In genomic region chr11:119331970-119332369, GRCm38 (mm10) we compare ENCODE assay signal across 20 mouse cellular contexts. TPM values are rescaled to one million over a fixed set of nuclear protein-coding genes. Genes with fewer than 3 reads are reported as not detected.
A peak's percentile ranks its signal among the peaks of the same experiment; 100 is the strongest.
DNase-seq lines count a peak whose midpoint lies in the region; ATAC-seq and TF ChIP-seq lines count a peak whose summit lies in the region.
"Had no signal": no experiment of that assay in that cellular context is flagged by ENCODE, and none has a peak within 500 bp of the region (broad histone marks: within the 10 kb centered on the region; RNA-seq: fewer than 3 reads in every experiment).

No protein-coding gene starts in this region.

- no peaks in the 10 kb centered on the region for H3K4me1 ChIP-seq in kidney, postnatal 0 days (replicated peaks; ENCODE audit: insufficient read depth, low read length)
- no peaks in the 10 kb centered on the region for H3K4me1 ChIP-seq in bone marrow, adult 2 months (ENCODE audit: control insufficient read depth, insufficient read depth, low read length)
- H3K4me1 ChIP-seq: embryonic facial prominence, embryonic 13.5 days; forebrain, embryonic 15.5 days; hindbrain, embryonic 12.5 days; liver, embryonic 13.5 days; megakaryocyte, embryonic 14.5 days had no signal

- no peaks in the 10 kb centered on the region for H3K9me3 ChIP-seq in kidney, postnatal 0 days (replicated peaks; ENCODE audit: low read length)
- H3K9me3 ChIP-seq: embryonic facial prominence, embryonic 13.5 days; forebrain, embryonic 15.5 days; hindbrain, embryonic 12.5 days; liver, embryonic 13.5 days; megakaryocyte, embryonic 14.5 days had no signal

- H3K27me3 ChIP-seq in kidney, postnatal 0 days (ENCODE audit: insufficient read depth, low read length) = no peaks in the 10 kb centered on the region
- H3K27me3 ChIP-seq: forebrain, embryonic 15.5 days had no signal

- TF ChIP-seq POLR2A in bone marrow, adult 2 months (IDR thresholded peaks at IDR 0.05; ENCODE audit: borderline replicate concordance, control insufficient read depth, low read depth, low read length) = no peak

- WGBS in kidney, postnatal 0 days = 30% methylated on average over 3 of the region's 3 CpGs
- WGBS in bone marrow, adult 2 months = 16% methylated on average over 3 of the region's 3 CpGs

- H3K4me3 ChIP-seq in kidney, postnatal 0 days (replicated peaks; ENCODE audit: low read depth, low read length) = no peak overlapping the region
- no peak overlapping the region for H3K4me3 ChIP-seq in bone marrow, adult 2 months (replicated peaks; ENCODE audit: control insufficient read depth, low read depth, low read length)
- H3K4me3 ChIP-seq: embryonic facial prominence, embryonic 13.5 days; forebrain, embryonic 15.5 days; gastrocnemius, adult 2 months; hindbrain, embryonic 12.5 days; liver, embryonic 13.5 days; megakaryocyte, embryonic 14.5 days had no signal

- H3K27ac ChIP-seq in kidney, postnatal 0 days = no peak overlapping the region
- H3K27ac ChIP-seq in bone marrow, adult 2 months (ENCODE audit: control insufficient read depth, insufficient read depth, low read depth, low read length, poor library complexity) = no peak overlapping the region
- H3K27ac ChIP-seq: embryonic facial prominence, embryonic 13.5 days; forebrain, embryonic 15.5 days; gastrocnemius, adult 2 months; hindbrain, embryonic 12.5 days; liver, embryonic 13.5 days had no signal

- no peaks in the 10 kb centered on the region for H3K36me3 ChIP-seq in kidney, postnatal 0 days (ENCODE audit: insufficient read depth, low read length)
- H3K36me3 ChIP-seq: embryonic facial prominence, embryonic 13.5 days; forebrain, embryonic 15.5 days; hindbrain, embryonic 12.5 days; liver, embryonic 13.5 days had no signal

- ATAC-seq in kidney, postnatal 0 days (replicated peaks; ENCODE audit: low FRiP score, low read depth) = no peak
- ATAC-seq: forebrain, embryonic 15.5 days had no signal

- DNase-seq in kidney, postnatal 0 days (ENCODE audit: low spot score) = no peak
- DNase-seq in kidney, postnatal 25 days = no peak
- peak; percentile 52 for DNase-seq in thymus, postnatal 4 days
- no peak for DNase-seq in thymus, postnatal 10 days (ENCODE audit: low spot score in 2 of 2)
- DNase-seq in frontal cortex, postnatal 25 days (ENCODE audit: low spot score in 2 of 2) = no peak
- DNase-seq in right cerebral cortex, adult 2 months (ENCODE audit: low spot score in 2 of 2) = no peak
- DNase-seq: adrenal gland, adult 8-10 months; cerebellum, adult 9-11 months; gastrocnemius, adult 2 months; heart, postnatal 10 days; liver, embryonic 13.5 days; midbrain, embryonic 14.5 days; thymus, postnatal 36 days had no signal

- H3K9ac ChIP-seq in kidney, postnatal 0 days (ENCODE audit: low read depth, low read length) = no peak overlapping the region
- H3K9ac ChIP-seq: embryonic facial prominence, embryonic 13.5 days; forebrain, embryonic 15.5 days; hindbrain, embryonic 12.5 days; liver, embryonic 13.5 days had no signal

- no peak overlapping the region for H3K4me2 ChIP-seq in kidney, postnatal 0 days (ENCODE audit: low read length)
- H3K4me2 ChIP-seq: embryonic facial prominence, embryonic 13.5 days; forebrain, embryonic 15.5 days; heart, embryonic 11.5 days; hindbrain, embryonic 12.5 days; liver, embryonic 13.5 days had no signal

- TF ChIP-seq CTCF in kidney, postnatal 0 days (IDR thresholded peaks at IDR 0.05; ENCODE audit: low read depth) = peak; percentile 40; the same call in 1 of the 2 replicates
- 0 out of 2 replicates have a peak, but pooled peaks have one; percentile 7 for TF ChIP-seq CTCF in bone marrow, adult 2 months (IDR thresholded peaks at IDR 0.05; ENCODE audit: control insufficient read depth, insufficient read depth, low read length)

RNA-seq across cellular contexts. Expression of gene Sgsh, which starts 23.4 kb away (rescaled TPM):
- 9.8 and 10.1 TPM in 2 replicates for polyA plus RNA-seq in kidney, postnatal 0 days (2015; fragmentation: Nextera tagmentation; extraction: Ambion mirVana)
- polyA plus RNA-seq in bone marrow, adult 2 months (2011; ENCODE audit: insufficient read depth, insufficient read length, low replicate concordance, missing spikeins) = 5.6 and 12.0 TPM in 2 replicates

RNA-seq across cellular contexts. Expression of gene Slc26a11, which starts 23.4 kb away (rescaled TPM):
- polyA plus RNA-seq in kidney, postnatal 0 days (2015; fragmentation: Nextera tagmentation; extraction: Ambion mirVana) = 8.0 and 8.3 TPM in 2 replicates
- polyA plus RNA-seq in bone marrow, adult 2 months (2011; ENCODE audit: insufficient read depth, insufficient read length, low replicate concordance, missing spikeins) = 3.3 and 6.2 TPM in 2 replicates

RNA-seq across cellular contexts. Expression of gene Card14, which starts 24.4 kb away (rescaled TPM):
- 0.99 and 1.2 TPM in 2 replicates for polyA plus RNA-seq in kidney, postnatal 0 days (2015; fragmentation: Nextera tagmentation; extraction: Ambion mirVana)
- polyA plus RNA-seq in bone marrow, adult 2 months (2011; ENCODE audit: insufficient read depth, insufficient read length, low replicate concordance, missing spikeins) = not detected in 2 replicates
- polyA plus RNA-seq: C2C12 had no signal

RNA-seq across cellular contexts. Expression of gene Eif4a3, which starts 32.1 kb away (rescaled TPM):
- 260 and 285 TPM in 2 replicates for polyA plus RNA-seq in kidney, postnatal 0 days (2015; fragmentation: Nextera tagmentation; extraction: Ambion mirVana)
- 144 and 147 TPM in 2 replicates for polyA plus RNA-seq in bone marrow, adult 2 months (2011; ENCODE audit: insufficient read depth, insufficient read length, low replicate concordance, missing spikeins)
